Mouse (Mus musculus) skeletal muscle tissue, adult 2 months (tissue): Measurements from ENCODE around the gene Sc5d.
A peak's percentile ranks its signal among the peaks of the same experiment; 100 is the strongest.

ENCODE experiments used
- DNase-seq: peaks from one replicate; pipeline ENCODE4 v3.0.0-alpha.2; 2012; ENCODE audit warnings: low read depth, low spot score

Sc5d gene

DNA sequence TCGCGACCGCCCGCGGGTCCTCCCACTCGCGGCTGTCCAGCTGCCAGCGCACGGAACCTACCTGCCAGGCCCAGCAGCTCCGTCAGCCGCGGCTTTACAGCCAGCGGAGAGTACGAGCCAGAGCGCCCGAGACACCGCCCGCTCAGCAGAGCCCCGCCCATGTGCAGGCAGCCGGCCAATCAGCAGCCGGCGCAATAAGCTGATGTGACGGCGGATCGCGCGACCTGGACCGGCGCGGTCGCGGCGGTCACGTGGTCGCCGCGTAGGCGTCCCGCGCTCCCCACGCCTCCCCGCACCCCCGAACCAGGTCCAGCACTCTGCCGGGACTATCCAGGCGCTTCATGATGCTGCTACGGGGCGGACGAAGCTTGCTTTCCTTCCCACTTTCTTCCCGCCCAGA lies at the start of gene Sc5d:
TSS of gene Sc5d (minus strand) at position 112 of the 400 bp plus-strand sequence.
- peak; percentile 95 for DNase-seq

DNA sequence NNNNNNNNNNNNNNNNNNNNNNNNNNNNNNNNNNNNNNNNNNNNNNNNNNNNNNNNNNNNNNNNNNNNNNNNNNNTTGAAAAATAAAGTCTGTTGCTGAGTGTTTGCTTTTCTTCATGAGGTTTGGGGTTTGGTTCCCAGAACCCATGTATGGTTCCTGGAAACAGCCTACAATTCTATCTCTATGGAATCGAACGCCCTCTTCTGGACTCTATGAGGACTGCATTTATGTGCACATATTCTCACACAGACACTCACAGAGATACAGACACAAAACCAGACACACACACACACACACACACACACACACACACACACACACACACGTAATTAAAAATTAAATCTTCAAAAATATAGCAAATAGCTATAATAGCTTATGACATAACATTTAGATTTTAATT lies 47.3 kb upstream of the Sc5d start:
- DNase-seq = no peak

DNA sequence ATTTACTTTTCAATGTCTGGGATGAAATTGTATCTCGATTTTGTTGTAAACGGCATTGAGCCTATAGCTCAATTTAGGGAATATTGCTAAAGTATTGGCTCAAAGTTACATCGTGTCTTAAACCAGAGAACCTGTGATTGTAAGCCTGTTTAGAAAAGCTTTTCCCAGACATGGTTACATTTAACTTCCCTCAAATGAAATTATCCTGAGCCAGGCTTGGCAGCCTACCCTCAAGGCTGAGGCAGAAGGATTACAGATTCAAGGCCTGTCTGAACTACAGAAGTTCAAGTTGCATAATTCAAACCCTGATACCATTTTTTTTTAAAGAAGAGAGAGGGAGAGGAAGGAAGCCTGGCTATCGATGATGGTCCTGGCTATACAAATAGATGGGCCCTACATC lies 39.8 kb upstream of the Sc5d start:
- DNase-seq = no peak

DNA sequence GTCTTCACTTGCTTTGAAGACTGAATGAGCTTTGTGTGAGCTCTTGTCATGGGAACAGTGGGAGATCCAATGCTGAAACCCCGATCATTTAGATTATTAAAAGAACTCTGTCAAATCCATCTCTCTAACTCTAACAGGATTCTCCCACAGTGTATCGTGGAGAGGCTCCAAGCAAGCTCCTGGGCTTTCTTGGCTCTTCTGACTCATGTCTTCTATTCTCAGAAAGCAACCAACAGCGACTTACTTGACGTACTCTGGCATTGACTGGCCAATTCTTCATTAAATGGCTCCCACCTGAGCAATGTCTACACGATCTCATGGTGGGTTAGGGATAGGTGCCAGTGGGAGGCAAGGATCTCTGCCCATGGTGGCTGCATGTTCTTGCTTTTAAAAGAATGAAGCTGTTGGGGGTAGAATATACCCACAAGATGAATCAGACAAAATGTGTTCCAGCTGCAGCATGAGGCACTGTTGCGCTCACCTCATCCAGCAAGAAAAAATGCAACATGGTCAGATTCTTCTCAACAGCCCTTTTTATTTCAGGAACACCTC lies 37.1 kb upstream of the Sc5d start:
- no peak for DNase-seq

DNA sequence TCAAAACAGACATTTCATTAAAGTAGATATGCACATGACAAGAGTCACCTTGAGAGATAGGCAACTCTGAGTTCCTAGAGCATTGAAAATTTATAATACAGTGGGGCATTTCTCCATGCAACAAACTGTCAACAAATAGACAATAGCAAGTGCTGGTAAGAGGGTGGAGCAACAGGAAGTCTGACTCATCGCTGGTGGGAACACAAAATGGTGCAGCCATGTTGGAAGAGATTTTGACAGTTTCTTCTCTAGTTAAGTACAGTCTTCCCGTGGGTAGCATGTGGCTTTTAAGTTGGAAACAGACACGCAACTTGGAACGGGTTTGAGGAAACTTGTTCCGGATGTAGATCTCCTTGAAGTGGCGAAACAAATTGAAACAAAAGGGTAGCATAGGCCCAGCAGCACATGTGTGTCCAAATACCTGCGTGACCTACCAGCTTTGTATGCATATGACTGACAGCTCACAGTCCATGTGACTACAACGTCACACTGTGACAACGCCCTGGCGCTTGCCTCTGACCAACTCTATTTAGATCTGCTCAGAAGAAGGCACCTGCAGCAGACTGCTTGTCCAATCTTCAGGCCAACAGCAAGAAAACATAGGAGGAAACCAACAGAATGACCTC lies 32.4 kb upstream of the Sc5d start:
- DNase-seq = no peak

DNA sequence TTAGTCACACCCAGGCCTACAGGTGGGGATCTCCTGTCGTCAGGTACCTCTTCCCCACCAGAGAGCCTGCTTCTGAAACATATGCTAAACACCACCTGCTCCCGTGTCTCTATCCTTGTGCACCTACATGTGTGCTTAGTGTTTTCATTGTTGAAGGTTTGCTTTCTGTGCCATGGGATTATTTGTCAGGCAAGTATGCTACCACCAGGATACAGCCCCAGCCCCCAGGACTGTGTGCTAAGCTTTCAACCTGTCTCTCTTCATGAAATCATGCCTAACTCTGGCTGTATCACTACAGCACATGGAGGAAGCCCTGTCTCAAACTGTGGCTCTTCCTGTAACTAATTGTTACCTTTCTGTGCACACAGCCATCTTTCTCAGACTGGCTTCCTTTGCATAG lies 30.1 kb upstream of the Sc5d start:
- no peak for DNase-seq

DNA sequence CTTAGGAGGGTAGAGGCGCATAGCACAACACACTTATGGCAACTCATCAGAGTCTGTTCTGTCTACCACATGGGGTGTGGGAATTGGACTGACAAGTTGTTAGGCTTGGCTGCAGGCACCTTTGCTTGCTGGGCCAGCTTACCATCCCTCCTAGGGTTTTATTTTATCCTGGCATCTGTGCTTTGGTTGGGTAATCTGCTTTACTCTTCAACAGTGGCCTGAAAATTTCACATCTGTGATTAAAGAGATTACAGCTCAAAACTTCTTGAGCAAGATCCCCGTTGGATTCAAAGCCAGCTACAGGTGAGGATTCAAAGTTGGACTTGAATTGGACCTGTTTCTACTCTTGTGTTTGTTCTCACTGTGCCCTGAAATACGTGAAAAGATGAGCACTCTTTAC lies 29.5 kb upstream of the Sc5d start:
- DNase-seq = no peak

DNA sequence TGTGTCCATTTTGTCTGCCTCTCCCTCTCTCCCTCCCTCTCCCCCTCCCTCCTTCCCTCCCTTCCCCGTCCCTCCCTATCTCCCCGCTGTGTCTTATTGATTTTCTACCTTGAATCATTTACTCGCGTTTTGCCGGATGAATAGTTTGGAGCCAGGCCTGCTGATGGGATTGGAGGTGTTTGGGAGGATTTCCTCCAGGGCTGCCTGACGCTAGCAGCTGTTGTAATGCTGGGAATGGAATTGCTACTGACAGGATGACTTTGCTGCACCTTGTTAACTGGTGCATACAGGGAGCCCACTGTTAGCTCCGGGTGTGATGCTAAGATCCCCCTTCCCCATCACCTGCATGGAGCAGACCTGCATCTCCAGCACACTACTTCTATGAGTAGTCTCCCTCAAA lies 29.0 kb upstream of the Sc5d start:
- DNase-seq = no peak

DNA sequence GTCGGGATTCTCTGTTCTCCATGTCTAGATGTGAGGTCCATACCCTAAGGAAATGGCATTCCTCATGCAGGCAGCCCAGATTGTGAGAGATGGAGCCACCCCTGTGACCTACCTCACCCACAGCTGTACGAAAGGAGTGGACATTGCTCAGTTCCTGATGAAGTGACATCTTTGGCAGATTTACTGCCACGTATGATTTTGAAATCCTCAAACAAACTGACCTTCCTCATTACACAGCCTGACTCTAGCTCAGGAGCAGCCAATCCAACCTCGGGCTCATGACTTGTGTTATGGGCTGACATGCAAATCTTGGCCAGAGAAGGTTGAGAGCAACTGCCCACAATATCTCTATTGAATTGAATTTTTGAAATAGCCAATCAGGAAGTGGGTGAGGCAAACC lies 15.6 kb upstream of the Sc5d start:
- DNase-seq = no peak

DNA sequence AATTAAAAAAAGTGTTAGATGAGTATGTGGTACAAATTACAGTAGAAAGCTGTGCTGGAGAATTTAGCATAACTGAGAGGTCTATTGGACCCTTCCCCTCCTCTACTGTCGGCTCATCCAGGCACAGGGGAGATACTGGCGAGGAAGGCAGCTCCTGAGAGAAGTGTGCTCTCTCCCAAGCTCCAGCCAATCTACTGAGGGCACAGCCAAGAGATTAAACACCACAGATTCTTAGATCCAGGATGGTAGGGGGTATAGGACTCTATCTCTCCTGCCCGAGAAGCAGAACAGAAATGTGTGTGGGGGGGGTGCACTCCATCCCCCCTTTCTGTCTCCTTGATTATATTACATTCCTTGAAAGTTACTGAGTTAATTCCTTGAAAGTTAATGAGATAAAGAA lies 14.0 kb upstream of the Sc5d start:
- DNase-seq = no peak

DNA sequence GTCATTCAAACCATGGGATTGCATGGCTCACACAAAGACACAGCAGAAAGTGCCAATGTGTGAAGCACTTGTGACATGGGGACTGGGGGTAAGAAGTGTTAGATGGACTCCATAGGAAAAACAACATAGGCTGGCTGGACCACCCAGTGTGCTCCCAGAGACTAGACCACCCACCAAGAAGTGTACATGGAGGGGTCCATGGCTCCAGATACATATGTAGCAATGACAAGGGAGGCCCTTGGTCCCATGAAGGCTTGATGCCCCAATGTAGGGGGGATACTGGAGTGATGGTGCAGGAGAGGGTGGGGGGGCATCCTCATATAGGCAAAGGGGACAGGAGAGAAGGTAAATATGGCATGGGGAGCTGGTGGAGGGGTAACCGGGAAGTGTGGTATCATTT lies 13.6 kb upstream of the Sc5d start:
- no peak for DNase-seq

DNA sequence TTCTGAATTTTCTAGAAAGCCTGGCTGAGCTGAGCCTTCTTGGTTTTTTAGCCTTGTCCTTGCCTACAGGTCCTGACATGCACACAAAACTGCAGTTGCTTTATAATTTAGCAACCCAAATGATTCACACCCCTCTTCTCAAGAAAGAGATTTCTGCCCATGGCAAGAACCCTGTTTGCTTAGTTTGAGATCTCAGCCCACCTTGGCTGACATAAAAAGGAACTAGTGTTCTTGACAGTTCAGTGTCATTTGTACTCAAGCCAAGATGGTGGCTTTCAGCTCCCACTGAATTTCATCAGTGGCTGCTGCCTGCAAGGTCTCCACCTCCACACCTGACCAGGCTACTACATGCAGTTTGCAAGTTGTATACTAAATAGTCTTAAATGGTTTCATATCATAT lies 13.1 kb upstream of the Sc5d start:
- DNase-seq = no peak

DNA sequence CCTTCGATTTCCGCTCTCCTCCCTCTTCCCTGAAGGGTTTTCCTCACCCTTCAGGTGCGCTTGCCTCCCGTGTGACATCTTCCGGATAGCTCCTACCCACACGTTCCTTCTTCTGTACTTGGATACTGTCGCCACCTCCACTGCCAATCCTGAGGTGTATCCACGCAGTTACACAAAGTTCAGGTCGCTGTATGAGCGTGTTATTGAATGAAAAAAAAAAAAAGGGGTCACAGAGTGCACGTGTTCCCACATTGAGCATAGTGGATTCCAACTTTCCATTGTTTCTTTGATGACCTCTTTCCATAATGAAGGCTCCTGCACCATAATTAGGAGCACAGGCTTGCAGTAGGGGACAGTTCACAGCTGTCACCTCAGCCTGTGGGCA lies 11.7 kb upstream of the Sc5d start:
- DNase-seq = no peak

DNA sequence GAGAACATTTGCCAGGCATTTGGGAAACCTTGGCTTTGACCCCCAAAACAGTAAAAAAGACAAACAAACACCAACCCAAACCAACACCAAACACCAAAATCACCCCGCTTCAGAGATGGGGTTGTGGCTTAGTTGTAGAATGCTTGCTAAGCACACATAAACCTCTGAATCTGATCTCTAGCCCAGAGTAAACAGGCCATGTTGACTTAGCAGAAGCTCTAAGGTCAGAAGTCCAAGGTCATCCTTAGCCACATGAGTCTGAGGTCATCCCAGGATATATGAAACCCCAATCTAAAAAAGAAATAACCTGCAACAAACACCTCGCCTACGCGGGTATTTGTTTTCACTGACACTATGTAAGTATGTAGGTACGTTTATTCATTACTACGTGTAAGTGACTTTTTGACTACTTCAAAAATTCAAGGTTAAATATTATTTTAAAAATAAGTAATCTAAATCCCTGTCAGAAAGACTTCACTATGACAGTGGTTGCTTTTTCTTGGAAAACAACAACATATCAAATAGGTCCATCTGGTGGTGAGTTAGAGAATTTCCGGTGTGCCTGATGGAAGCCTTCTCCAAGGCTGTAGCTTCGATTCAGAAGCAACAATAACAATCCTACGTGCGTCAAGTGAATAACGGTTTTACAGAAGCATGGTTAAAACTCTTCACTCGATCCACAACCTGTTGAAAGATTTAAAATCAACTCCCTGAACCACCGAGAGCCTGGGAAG lies 11.1 kb upstream of the Sc5d start:
- no peak for DNase-seq

DNA sequence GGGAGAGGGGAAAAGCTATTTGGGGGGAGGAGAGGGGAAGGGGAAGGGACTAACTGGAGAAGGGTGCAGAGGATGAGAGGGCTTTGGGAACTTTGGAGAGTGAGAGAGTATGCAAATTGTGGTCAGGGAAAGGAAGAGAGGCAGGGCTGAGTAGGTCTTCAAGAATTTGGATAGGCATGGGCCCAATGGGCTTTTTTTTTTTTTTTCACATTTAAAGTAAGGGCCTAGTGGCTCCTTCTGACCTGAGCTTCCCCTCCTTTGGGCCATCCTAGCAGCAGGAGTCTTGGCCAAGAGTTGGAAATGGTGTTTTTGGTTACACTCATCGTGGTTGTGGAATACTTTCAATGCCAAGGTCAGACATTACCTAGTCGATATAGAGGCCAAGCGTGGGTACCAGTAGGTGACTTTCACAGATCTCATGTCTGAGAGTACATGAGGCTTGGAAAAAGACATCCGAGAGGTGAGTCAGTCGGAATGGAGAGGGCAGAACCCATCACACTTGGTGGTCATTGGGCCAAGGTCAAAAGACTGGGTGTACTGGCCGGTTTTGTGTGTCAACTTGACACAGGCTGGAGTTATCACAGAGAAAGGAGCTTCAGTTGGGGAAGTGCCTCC lies 9.7 kb upstream of the Sc5d start:
- DNase-seq = no peak

DNA sequence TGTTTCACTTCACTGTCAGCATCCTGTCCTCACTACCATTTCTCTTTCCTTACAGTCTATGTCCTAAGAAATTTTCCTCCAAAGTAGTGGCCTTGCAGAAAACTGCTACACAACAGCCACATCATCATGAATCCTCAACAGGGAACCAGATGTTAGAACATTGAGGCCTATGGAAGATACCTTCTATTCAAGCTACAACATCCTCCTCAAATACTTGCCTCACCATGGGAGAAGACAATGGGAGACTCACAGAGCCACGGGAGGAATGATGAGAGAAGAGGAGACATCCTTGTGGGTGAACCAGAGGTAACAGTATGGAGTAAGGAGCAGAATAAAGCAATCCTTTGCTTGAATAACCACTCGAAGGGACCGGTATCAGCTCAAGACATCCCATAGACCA lies 9.1 kb upstream of the Sc5d start:
- no peak for DNase-seq

DNA sequence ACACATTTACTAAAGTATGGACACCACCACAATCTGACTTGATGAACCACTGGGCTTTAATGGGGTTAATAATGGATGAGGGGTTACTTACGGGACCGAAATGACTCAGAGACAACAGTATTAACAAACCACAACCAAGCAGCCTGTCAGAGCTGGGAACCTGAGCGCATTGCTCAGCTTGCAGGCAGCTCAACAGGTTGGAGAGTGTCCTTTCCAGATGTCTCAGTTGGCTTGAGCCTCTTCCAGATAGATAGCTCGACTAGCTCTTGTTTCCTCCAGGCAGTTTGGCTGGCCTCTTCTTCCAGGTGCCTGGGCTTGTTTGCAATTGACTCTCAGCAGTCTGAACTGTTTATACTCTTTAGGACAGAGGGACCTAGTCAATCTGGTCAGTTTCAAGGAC lies 8.6 kb upstream of the Sc5d start:
- DNase-seq = peak; percentile 19

DNA sequence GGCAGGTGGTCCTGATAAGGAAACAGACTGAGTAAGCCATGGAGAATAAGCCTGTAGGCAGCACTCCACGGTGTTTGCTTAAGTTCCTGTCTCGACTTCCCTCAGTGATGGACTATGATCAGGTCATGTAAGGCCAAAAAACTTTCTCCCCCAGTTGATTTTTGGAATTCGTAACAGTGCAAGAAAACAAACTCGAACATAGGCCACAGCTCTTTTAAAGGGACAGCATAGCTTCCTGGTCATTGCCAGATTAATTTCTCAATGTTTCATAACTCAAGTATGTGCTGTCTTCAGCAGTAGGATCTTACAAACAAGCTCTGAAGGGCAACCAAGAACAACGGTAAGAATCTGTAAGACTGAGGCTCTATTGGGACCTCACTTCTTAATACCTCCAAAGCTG lies 7.4 kb upstream of the Sc5d start:
- DNase-seq = peak; percentile 35

DNA sequence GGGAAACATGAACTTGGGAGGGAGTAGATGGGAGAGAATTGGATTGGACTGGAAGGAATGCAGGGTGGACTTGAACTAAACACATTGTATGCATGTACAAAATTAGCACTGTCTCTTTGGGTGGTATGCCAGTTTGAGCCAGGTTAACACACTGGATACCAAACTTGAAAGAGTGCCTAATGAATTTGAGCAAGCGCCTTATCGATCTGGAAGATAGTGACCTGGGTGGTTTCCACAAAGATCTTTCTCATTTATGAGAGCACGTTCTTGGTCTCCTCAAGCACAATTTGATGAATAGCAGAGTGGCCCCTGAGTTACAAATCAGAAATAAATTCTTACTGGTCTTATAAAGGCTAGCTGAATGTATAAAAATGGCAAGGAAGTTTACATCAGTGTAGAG lies 6.6 kb upstream of the Sc5d start:
- no peak for DNase-seq

DNA sequence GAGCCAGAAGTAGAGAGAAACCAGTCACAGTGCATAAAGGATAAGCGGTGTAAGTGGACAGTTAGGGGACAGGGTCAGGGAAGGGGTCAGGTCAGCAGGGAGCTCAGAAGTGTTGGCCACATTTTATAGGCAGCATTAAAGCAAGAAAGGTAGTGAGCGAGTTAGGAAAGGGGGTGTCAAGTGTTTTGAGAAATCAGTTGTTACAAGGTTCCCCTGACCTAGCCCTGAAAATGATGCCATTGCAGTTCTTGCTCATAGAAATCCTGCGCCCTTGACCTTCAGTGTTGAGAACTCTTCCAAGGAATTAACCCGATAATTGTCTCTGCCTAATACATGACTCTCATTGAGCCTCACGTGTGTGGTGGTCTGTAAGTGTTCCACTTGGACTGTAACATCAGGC lies 6.0 kb upstream of the Sc5d start:
- DNase-seq = no peak

DNA sequence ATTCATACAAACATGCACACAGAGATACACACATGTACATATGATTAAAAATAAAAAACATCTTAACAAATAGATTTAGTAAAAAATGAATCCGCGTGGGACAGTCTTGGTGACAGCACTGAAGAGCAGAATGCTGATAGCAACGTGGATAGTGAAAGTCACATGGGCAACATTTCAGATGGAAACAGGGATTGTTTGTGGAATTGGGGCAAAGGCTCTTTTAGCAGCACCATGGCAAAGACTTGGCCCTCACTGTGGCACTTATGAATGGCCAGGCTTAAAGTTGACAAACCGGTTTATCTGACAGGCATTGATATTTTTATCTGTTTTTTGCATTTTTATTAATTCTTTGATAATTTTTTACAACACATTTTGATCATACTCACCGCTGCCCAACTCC lies 4.3 kb upstream of the Sc5d start:
- no peak for DNase-seq

DNA sequence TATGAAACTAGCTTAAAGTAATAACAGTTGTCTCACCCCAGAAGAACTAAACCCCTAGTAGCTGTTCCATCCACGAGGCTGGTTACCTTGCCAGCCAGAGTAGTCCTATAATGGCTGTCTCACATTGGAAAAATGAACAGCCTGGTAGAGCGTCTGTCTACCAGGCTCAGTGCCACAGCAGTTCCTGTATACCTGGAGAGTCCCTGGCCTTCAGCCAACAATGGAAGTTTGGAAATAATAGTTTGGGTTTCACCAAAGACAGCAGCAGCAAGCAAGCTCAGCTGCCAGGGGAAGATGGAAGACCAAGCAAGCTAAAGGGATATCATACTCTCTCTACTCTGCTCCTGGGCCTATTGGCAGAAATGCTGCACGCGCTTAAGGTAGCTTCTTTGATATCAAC lies 1.3 kb upstream of the Sc5d start:
- no peak for DNase-seq

DNA sequence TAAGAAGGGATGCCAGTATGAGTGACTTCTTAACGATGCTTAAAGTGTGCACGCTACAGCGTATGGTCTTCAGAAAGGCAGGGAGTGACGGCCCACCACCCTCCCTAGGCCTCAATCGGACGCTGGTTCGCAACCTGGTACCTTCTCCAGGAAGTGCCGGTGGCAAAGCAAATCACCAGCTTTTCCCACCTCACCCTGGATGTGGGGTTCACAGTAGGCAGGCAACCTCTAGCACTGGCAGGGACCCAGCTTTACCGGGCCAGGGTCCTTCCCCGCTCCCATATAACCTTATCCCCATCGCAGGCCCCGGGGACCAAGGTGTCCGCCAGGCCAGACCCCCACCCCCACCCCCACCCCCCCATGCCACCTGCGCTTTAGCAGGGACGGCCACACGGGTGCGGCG lies 346 bp downstream of the Sc5d start:
- DNase-seq = no peak
